Mouse (Mus musculus) brain, embryonic 14.5 days (tissue): ENCODE results near the gene Tyms.

Source experiments
- CTCF ChIP-seq: fragments of 200-500 bp; IDR thresholded peaks from 2 replicates; pipeline ENCODE4 v1.5.1; 2012; ENCODE audit warnings: inconsistent platforms, mild to moderate bottlenecking, moderate library complexity, borderline replicate concordance; ENCODE audit not compliant: insufficient read depth, insufficient read length; ENCODE audit errors: extremely low read depth
- POLR2A ChIP-seq: fragments of 200-500 bp; IDR thresholded peaks from 2 replicates; pipeline ENCODE4 v1.6.1; 2012; ENCODE audit warnings: mild to moderate bottlenecking, inconsistent platforms, borderline replicate concordance; ENCODE audit not compliant: poor library complexity, insufficient read depth, insufficient read length, severe bottlenecking; ENCODE audit errors: extremely low read depth

DNA sequence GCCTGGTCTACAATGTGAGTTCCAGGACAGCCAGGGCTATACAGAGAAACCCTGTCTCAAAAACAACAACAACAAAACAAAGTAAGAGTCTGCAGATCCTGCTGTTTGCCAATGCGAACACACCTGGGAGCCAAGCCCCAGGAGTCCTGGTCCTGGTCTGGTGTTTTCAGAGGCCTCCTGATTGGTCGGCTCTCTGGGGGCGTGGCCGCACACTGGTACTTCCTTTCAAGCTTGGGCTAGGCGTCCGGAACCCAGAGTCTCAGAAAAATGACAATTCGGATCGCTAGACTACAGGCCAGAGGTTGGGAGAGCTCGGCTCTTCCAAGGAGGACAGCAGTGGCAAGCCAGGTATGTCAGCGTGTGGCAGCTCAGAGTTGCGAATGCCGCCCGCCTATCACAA is 19.3 kb upstream of the Tyms start:
- TF ChIP-seq POLR2A, result no peak
- no peak for TF ChIP-seq CTCF
